Mouse (Mus musculus) hindbrain, embryonic 14.5 days (tissue): ENCODE measurements at regions not wholly inside any gene's neighbourhood (a gene's known extent, or its start where the extent isn't known, plus 50 kb on each side); places are given as distances from the start of the nearest gene placed in this dataset.

Source experiments
- ATAC-seq: fragments of 200-750 bp; cut with Nextera tagmentation; 2 replicates; pipeline ENCODE4 v1.8.0; 2017; ENCODE audit warnings: moderate number of reproducible peaks, mild to moderate bottlenecking, moderate TSS enrichment, moderate library complexity; ENCODE audit not compliant: low FRiP score
- DNase-seq: peaks from one replicate; pipeline ENCODE4 v3.0.0-alpha.2; 2015; ENCODE audit warnings: low spot score
- H3K27ac ChIP-seq: fragments of 300-500 bp; sonication (generic); 2 replicates; pipeline ENCODE4 v1.5.1; 2014; ENCODE audit warnings: mild to moderate bottlenecking, moderate library complexity
- H3K27me3 ChIP-seq: fragments of 300-500 bp; sonication (generic); 2 replicates; pipeline ENCODE4 v1.6.1; 2014; ENCODE audit warnings: mild to moderate bottlenecking, low read length, mixed read lengths; ENCODE audit not compliant: control insufficient read depth, insufficient read depth
- H3K36me3 ChIP-seq: fragments of 300-500 bp; sonication (generic); replicated peaks from 2 replicates; pipeline ENCODE4 v1.6.1; 2014; ENCODE audit not compliant: control insufficient read depth, insufficient read depth
- H3K4me1 ChIP-seq: fragments of 300-500 bp; sonication (generic); replicated peaks from 2 replicates; pipeline ENCODE4 v1.6.1; 2014; ENCODE audit warnings: antibody characterized with exemption, low read length, mixed read lengths; ENCODE audit not compliant: control insufficient read depth, insufficient read depth
- H3K4me2 ChIP-seq: fragments of 300-500 bp; sonication (generic); replicated peaks from 2 replicates; pipeline ENCODE4 v1.6.1; 2014; ENCODE audit warnings: mild to moderate bottlenecking, moderate library complexity
- H3K4me3 ChIP-seq: fragments of 300-500 bp; sonication (generic); replicated peaks from 2 replicates; pipeline ENCODE4 v1.5.1; 2014; ENCODE audit warnings: mild to moderate bottlenecking, low read length
- H3K9ac ChIP-seq: fragments of 300-500 bp; sonication (generic); 2 replicates; pipeline ENCODE4 v1.6.1; 2014
- H3K9me3 ChIP-seq: fragments of 300-500 bp; sonication (generic); 2 replicates; pipeline ENCODE4 v1.6.1; 2016; ENCODE audit warnings: low read length; ENCODE audit not compliant: control insufficient read depth
- WGBS: fragments of 180-500 bp; shearing (Covaris S2); extraction: QIAGEN DNeasy Blood & Tissue Kit; methylation state at CpG from one replicate; pipeline ENCODE4 v1.1.7; 2014; 5-methylcytosine and 5-hydroxymethylcytosine counted together

- no peaks in the 10 kb centered on the region for H3K36me3 ChIP-seq
- H3K4me3 ChIP-seq, result no peak overlapping the region
- no peak overlapping the region for H3K9ac ChIP-seq
- no peak for ATAC-seq
- no peaks in the 10 kb centered on the region for H3K27me3 ChIP-seq
- H3K4me1 ChIP-seq, result no peaks in the 10 kb centered on the region
- H3K27ac ChIP-seq, result no peak overlapping the region
- no peak overlapping the region for H3K4me2 ChIP-seq
- DNase-seq, result no peak
- H3K9me3 ChIP-seq, result no peaks in the 10 kb centered on the region
- 78% methylated on average over 3 of the region's 3 CpGs for WGBS
These were observed 1041.6 kb upstream of the Got2 start for GRCm38 (mm10) chr8:96929901-96930300.

- WGBS, result 61% methylated on average over 2 of the region's 2 CpGs
- no peaks in the 10 kb centered on the region for H3K9me3 ChIP-seq
- H3K9ac ChIP-seq, result no peak overlapping the region
- H3K4me3 ChIP-seq, result no peak overlapping the region
- H3K36me3 ChIP-seq, result no peaks in the 10 kb centered on the region
- no peak overlapping the region for H3K4me2 ChIP-seq
- DNase-seq (peak; percentile 28), ATAC-seq (no peak)
- H3K27ac ChIP-seq, result no peak overlapping the region
- no peaks in the 10 kb centered on the region for H3K27me3 ChIP-seq
- no peaks in the 10 kb centered on the region for H3K4me1 ChIP-seq
These were observed 992.6 kb upstream of the Got2 start for GRCm38 (mm10) chr8:96880956-96881355.

- no peak overlapping the region for H3K9ac ChIP-seq
- no peak overlapping the region for H3K4me2 ChIP-seq
- H3K27ac ChIP-seq, result no peak overlapping the region
- no peaks in the 10 kb centered on the region for H3K27me3 ChIP-seq
- DNase-seq (no peak), ATAC-seq (no peak)
- H3K36me3 ChIP-seq, result no peaks in the 10 kb centered on the region
- no peaks in the 10 kb centered on the region for H3K4me1 ChIP-seq
- WGBS, result 81% methylated on average over 6 of the region's 6 CpGs
- H3K4me3 ChIP-seq, result no peak overlapping the region
- H3K9me3 ChIP-seq, result no peaks in the 10 kb centered on the region
These were observed 990.4 kb upstream of the Got2 start for GRCm38 (mm10) chr8:96878793-96879192.

GRCm38 (mm10) chr8:96873465-96874094 is 985.2 kb upstream of the Got2 start:
- 95% methylated on average over 4 of the region's 4 CpGs for WGBS
- Histone ChIP-seq H3K4me2 (no peak overlapping the region), H3K4me1 (no peaks in the 10 kb centered on the region), H3K27ac (no peak overlapping the region), H3K4me3 (no peak overlapping the region), H3K9me3 (no peaks in the 10 kb centered on the region), H3K27me3 (no peaks in the 10 kb centered on the region), H3K9ac (no peak overlapping the region), H3K36me3 (no peaks in the 10 kb centered on the region)
- no peak for ATAC-seq
- no peak for DNase-seq

GRCm38 (mm10) chr8:96868178-96869080 is 980.1 kb upstream of the Got2 start:
- ATAC-seq (no peak), DNase-seq (no peak)
- Histone ChIP-seq H3K27ac (no peak overlapping the region), H3K4me2 (no peak overlapping the region), H3K27me3 (no peaks in the 10 kb centered on the region), H3K9ac (no peak overlapping the region), H3K9me3 (no peaks in the 10 kb centered on the region), H3K36me3 (no peaks in the 10 kb centered on the region), H3K4me1 (peaks cover 5% of the 10 kb centered on the region; the same call in 1 of the 2 replicates), H3K4me3 (no peak overlapping the region)
- WGBS, result 33% methylated on average over 1 of the region's 1 CpGs

GRCm38 (mm10) chr8:96864606-96865005 is 976.3 kb upstream of the Got2 start:
- ATAC-seq (peak; percentile 37; the same call in 1 of the 2 replicates), DNase-seq (peak; percentile 35)
- Histone ChIP-seq H3K9me3 (no peaks in the 10 kb centered on the region), H3K36me3 (no peaks in the 10 kb centered on the region), H3K27me3 (no peaks in the 10 kb centered on the region), H3K9ac (no peak overlapping the region), H3K27ac (peak overlapping the region; percentile 69), H3K4me1 (peaks cover 5% of the 10 kb centered on the region; the same call in 1 of the 2 replicates), H3K4me2 (peak overlapping the region; percentile 28; the same call in 1 of the 2 replicates), H3K4me3 (no peak overlapping the region)
- WGBS, result 37% methylated on average over 6 of the region's 6 CpGs

- H3K9ac ChIP-seq, result no peak overlapping the region
- H3K27ac ChIP-seq, result no peak overlapping the region
- no peak for ATAC-seq
- no peak for DNase-seq
- H3K27me3 ChIP-seq, result no peaks in the 10 kb centered on the region
- no peak overlapping the region for H3K4me3 ChIP-seq
- no peaks in the 10 kb centered on the region for H3K36me3 ChIP-seq
- no peak overlapping the region for H3K4me2 ChIP-seq
- H3K4me1 ChIP-seq, result peaks cover 5% of the 10 kb centered on the region; the same call in 1 of the 2 replicates
- H3K9me3 ChIP-seq, result no peaks in the 10 kb centered on the region
- WGBS, result 79% methylated on average over 2 of the region's 2 CpGs
These were observed 972.6 kb upstream of the Got2 start for GRCm38 (mm10) chr8:96860870-96861462.

- Histone ChIP-seq H3K27ac (no peak overlapping the region), H3K9me3 (no peaks in the 10 kb centered on the region), H3K4me1 (no peaks in the 10 kb centered on the region), H3K9ac (no peak overlapping the region), H3K4me2 (no peak overlapping the region), H3K36me3 (no peaks in the 10 kb centered on the region), H3K4me3 (no peak overlapping the region), H3K27me3 (no peaks in the 10 kb centered on the region)
- WGBS, result 66% methylated on average over 2 of the region's 2 CpGs
- DNase-seq (no peak), ATAC-seq (no peak)
These were observed 955.2 kb upstream of the Got2 start for GRCm38 (mm10) chr8:96843566-96843965.

- H3K4me1 ChIP-seq, result no peaks in the 10 kb centered on the region
- WGBS, result 47% methylated on average over 3 of the region's 3 CpGs
- H3K9me3 ChIP-seq, result no peaks in the 10 kb centered on the region
- H3K27ac ChIP-seq, result no peak overlapping the region
- H3K27me3 ChIP-seq, result no peaks in the 10 kb centered on the region
- no peaks in the 10 kb centered on the region for H3K36me3 ChIP-seq
- H3K9ac ChIP-seq, result no peak overlapping the region
- no peak overlapping the region for H3K4me3 ChIP-seq
- H3K4me2 ChIP-seq, result no peak overlapping the region
- ATAC-seq (no peak), DNase-seq (no peak)
These were observed 947.2 kb upstream of the Got2 start for GRCm38 (mm10) chr8:96835532-96835931.
